Mouse (Mus musculus): ENCODE measurements around the gene Nr1h4.

- TF ChIP-seq CTCF (IDR thresholded peaks at IDR 0.05; ENCODE audit: extremely low read depth, insufficient read depth, low read length) = no peak
- TF ChIP-seq POLR2A (IDR thresholded peaks at IDR 0.05; ENCODE audit: extremely low read depth, insufficient read depth, low read length) = no peak
These were observed 37.8 kb downstream of the Nr1h4 start for GRCm38 (mm10) chr10:89495537-89495936.

All from cortical plate, adult 2 months (tissue).